Comparison of ENCODE assay signal across 8 mouse cellular contexts in the genomic region with DNA sequence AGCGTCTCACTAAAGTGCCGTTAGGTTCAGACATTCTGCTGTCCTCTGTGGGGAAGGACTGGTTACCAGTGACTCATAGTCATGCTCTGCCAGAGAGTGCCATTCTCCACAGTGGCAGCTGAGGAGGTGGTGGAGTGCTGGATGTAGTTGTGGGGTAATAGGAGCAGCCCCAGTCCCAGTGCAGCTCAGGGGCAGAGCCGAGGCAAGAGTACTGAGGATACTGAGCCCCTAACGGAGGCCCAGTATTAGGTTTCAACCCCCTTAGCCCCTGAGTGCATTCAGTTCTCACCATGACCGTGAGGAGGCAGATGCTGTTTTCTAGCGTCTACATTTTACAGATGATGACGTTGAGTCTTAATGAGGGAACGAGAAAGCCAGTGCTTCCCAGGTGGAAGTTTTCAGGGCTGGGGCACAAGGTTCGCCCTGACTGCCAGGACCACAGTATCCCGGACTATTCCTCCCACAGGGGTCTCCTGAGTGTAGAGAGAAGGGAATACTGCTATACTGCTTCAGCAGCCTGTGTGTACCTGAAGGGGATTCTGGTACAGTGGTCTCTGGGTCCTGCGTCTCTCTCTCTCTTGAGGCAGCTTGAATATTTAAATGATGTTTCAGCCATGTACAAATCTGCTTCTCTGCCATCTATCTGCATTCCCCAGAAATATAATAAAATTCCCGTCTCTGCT. TPM values are rescaled to one million over a fixed set of nuclear protein-coding genes. Genes with fewer than 3 reads are reported as not detected.
DNase-seq lines count a peak whose midpoint lies in the region; ATAC-seq and TF ChIP-seq lines count a peak whose summit lies in the region.

No protein-coding gene starts in this region.

- H3K27me3 ChIP-seq in lung, embryonic 14.5 days (ENCODE audit: insufficient read depth, low read length) = no peaks in the 10 kb centered on the region
- H3K27me3 ChIP-seq in hindbrain, embryonic 14.5 days (ENCODE audit: control insufficient read depth, insufficient read depth, low read length) = no peaks in the 10 kb centered on the region
- no peaks in the 10 kb centered on the region for H3K27me3 ChIP-seq in myocyte (ENCODE audit: control insufficient read depth, insufficient read depth, insufficient read length)

- H3K4me2 ChIP-seq in lung, embryonic 14.5 days = no peak overlapping the region
- H3K4me2 ChIP-seq in hindbrain, embryonic 14.5 days (replicated peaks) = peak overlapping the region; percentile 50
- peak overlapping the region; percentile 69 for H3K4me2 ChIP-seq in myocyte (ENCODE audit: low read depth)

- H3ac ChIP-seq in myocyte (ENCODE audit: control insufficient read depth, insufficient read length) = no peak overlapping the region

- H3K9me3 ChIP-seq in lung, embryonic 14.5 days (ENCODE audit: low read depth, low read length) = no peaks in the 10 kb centered on the region
- no peaks in the 10 kb centered on the region for H3K9me3 ChIP-seq in hindbrain, embryonic 14.5 days (ENCODE audit: control insufficient read depth, low read length)

- H3K36me3 ChIP-seq in lung, embryonic 14.5 days (ENCODE audit: insufficient read depth) = no peaks in the 10 kb centered on the region
- no peaks in the 10 kb centered on the region for H3K36me3 ChIP-seq in hindbrain, embryonic 14.5 days (replicated peaks; ENCODE audit: control insufficient read depth, insufficient read depth)
- H3K36me3 ChIP-seq in myocyte (ENCODE audit: control insufficient read depth, insufficient read depth) = no peaks in the 10 kb centered on the region

- no peak; the same call in 1 of the 2 replicates for ATAC-seq in lung, embryonic 14.5 days (ENCODE audit: insufficient read depth)
- peak; percentile 34 for ATAC-seq in hindbrain, embryonic 14.5 days (ENCODE audit: low FRiP score)

- DNase-seq in adrenal gland, postnatal 25 days = peak; percentile 16
- no peak for DNase-seq in adrenal gland, postnatal 10 days
- peak; percentile 26 for DNase-seq in lung, embryonic 14.5 days
- no peak for DNase-seq in lung, postnatal 36 days
- peak; percentile 42 for DNase-seq in hindbrain, embryonic 14.5 days (ENCODE audit: low spot score)
- no peak for DNase-seq in cerebellum, adult 9-10 months
- no peak for DNase-seq in right cerebral cortex, postnatal 14 days

- H3K4me1 ChIP-seq in lung, embryonic 14.5 days (ENCODE audit: insufficient read depth) = 0 out of 2 replicates have a peak, but pooled peaks cover 2% of the 10 kb centered on the region
- peaks cover 32% of the 10 kb centered on the region for H3K4me1 ChIP-seq in hindbrain, embryonic 14.5 days (replicated peaks; ENCODE audit: control insufficient read depth, insufficient read depth, low read length)

- H3K4me3 ChIP-seq in lung, embryonic 14.5 days (ENCODE audit: low read depth, low read length) = no peak overlapping the region
- no peak overlapping the region for H3K4me3 ChIP-seq in hindbrain, embryonic 14.5 days (replicated peaks; ENCODE audit: low read length)
- H3K4me3 ChIP-seq in myocyte = no peak overlapping the region

- H3K9ac ChIP-seq in lung, embryonic 14.5 days = no peak overlapping the region
- H3K9ac ChIP-seq in hindbrain, embryonic 14.5 days = peak overlapping the region; percentile 4

- WGBS in lung, embryonic 14.5 days = 15% methylated on average over 12 of the region's 12 CpGs
- WGBS in hindbrain, embryonic 14.5 days = 26% methylated on average over 12 of the region's 12 CpGs

- TF ChIP-seq POLR2A in myocyte (IDR thresholded peaks at IDR 0.05; ENCODE audit: insufficient read length, low read depth) = no peak

- no peaks in the 10 kb centered on the region for H3K79me2 ChIP-seq in myocyte (ENCODE audit: control insufficient read depth, insufficient read depth)

- no peak overlapping the region for H3K27ac ChIP-seq in lung, embryonic 14.5 days (ENCODE audit: low read depth)
- peak overlapping the region; percentile 94 for H3K27ac ChIP-seq in hindbrain, embryonic 14.5 days

- TF ChIP-seq CTCF in lung, embryonic 14.5 days (IDR thresholded peaks at IDR 0.05; ENCODE audit: low read depth) = 0 out of 2 replicates have a peak, but pooled peaks have one; percentile 21

TF ChIP-seq in myocyte, 11 proteins besides CTCF, POLR2A, EP300 and RAD21:
- TF ChIP-seq POLR2AphosphoS2 (IDR thresholded peaks at IDR 0.05; ENCODE audit: insufficient read length, low read depth) = no peak
- TF ChIP-seq REST (IDR thresholded peaks at IDR 0.05; ENCODE audit: insufficient read depth, insufficient read length) = no peak
- no peak for TF ChIP-seq SRF (IDR thresholded peaks at IDR 0.05; ENCODE audit: control insufficient read depth, insufficient read length, low read depth)
- peak in 2 of 3 experiments; percentile 62 to 89 for TF ChIP-seq MYOD1 (IDR thresholded peaks at IDR 0.05; ENCODE audit: control insufficient read depth in 1 of 3, insufficient read length in 2 of 3, low read depth in 2 of 3)
- no peak for TF ChIP-seq CEBPB (IDR thresholded peaks at IDR 0.05; ENCODE audit: insufficient read depth, poor library complexity, severe bottlenecking)
- no peak for TF ChIP-seq E2F4 (IDR thresholded peaks at IDR 0.05; ENCODE audit: insufficient read depth)
- TF ChIP-seq USF1 (IDR thresholded peaks at IDR 0.05; ENCODE audit: low read depth) = no peak
- TF ChIP-seq MYOG (IDR thresholded peaks at IDR 0.05; ENCODE audit: control insufficient read depth in 1 of 3, insufficient read depth in 1 of 3, insufficient read length in 2 of 3, low read depth in 2 of 3) = peak; percentile 18 to 65 (median 46)
- TF ChIP-seq MAX (IDR thresholded peaks at IDR 0.05; ENCODE audit: low read depth) = no peak
- no peak for TF ChIP-seq TCF3 (IDR thresholded peaks at IDR 0.05; ENCODE audit: insufficient read length, low read depth)
- no peak for TF ChIP-seq TCF12 (IDR thresholded peaks at IDR 0.05; ENCODE audit: insufficient read depth, poor library complexity, severe bottlenecking)

RNA-seq across cellular contexts. Expression of a gene that starts 40.1 kb away (rescaled TPM):
- 52.4 and 64.5 TPM in 2 replicates for total RNA-seq in adrenal gland, postnatal 25 days (2021)
- total RNA-seq in adrenal gland, postnatal 10 days (2021) = 10 to 100 TPM; 32.9 to 57.8 TPM
- polyA plus RNA-seq in lung, embryonic 14.5 days (2014; fragmentation: Nextera tagmentation; extraction: Ambion mirVana) = 47.6 and 48.3 TPM in 2 replicates
- polyA plus RNA-seq in hindbrain, embryonic 14.5 days (2014; fragmentation: Nextera tagmentation; extraction: Ambion mirVana) = 37.3 and 52.0 TPM in 2 replicates
- polyA plus RNA-seq in myocyte (2012; fragmentation: generic; extraction: Trizol) = 8.6 TPM

Comparison
In these comparisons a context has a peak if more than half of its experiments do, and no peak if none do; other contexts are left out.
1. DNase-seq: peak in adrenal gland, postnatal 25 days (single experiment), lung, embryonic 14.5 days (single experiment) and hindbrain, embryonic 14.5 days (single experiment); none in adrenal gland, postnatal 10 days (single experiment), lung, postnatal 36 days (single experiment), cerebellum, adult 9-10 months (single experiment) and right cerebral cortex, postnatal 14 days (single experiment).